Mouse (Mus musculus) brain, embryonic 14.5 days (tissue): Measurements from ENCODE around the gene Dctn2.

Experiments
- CTCF ChIP-seq: fragments of 200-500 bp; IDR thresholded peaks from 2 replicates; pipeline ENCODE4 v1.5.1; 2012; ENCODE audit warnings: inconsistent platforms, mild to moderate bottlenecking, moderate library complexity, borderline replicate concordance; ENCODE audit not compliant: insufficient read depth, insufficient read length; ENCODE audit errors: extremely low read depth
- POLR2A ChIP-seq: fragments of 200-500 bp; IDR thresholded peaks from 2 replicates; pipeline ENCODE4 v1.6.1; 2012; ENCODE audit warnings: mild to moderate bottlenecking, inconsistent platforms, borderline replicate concordance; ENCODE audit not compliant: poor library complexity, insufficient read depth, insufficient read length, severe bottlenecking; ENCODE audit errors: extremely low read depth

DNA sequence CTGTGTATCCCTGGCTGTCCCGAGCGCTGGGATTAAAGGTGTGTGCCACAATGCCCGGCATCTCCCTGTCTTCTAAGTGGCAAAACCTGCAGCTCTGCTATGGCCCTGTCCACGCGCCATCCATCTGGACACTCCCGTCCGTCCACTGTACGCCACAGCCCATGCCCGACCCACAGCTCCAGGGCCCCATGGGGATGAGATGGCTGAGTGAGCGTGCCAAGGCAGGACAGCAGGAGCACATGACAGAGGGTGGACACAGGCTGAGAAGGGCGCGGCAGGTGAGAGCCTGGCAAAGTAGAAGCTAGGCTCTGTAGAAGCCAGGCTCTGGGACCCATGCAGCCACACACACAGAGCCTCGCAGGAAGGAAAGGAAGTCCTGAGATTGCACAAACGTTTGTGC is 34.4 kb upstream of the Dctn2 start:
- TF ChIP-seq CTCF (no peak), POLR2A (no peak)
